Mouse (Mus musculus): ENCODE results near the gene Sh2d3c.

- TF ChIP-seq TCF3 (IDR thresholded peaks at IDR 0.05; ENCODE audit: insufficient read length, low read depth), result no peak
- TF ChIP-seq POLR2A (IDR thresholded peaks at IDR 0.05; ENCODE audit: insufficient read length, low read depth), result no peak
- TF ChIP-seq MYOG (IDR thresholded peaks at IDR 0.05; ENCODE audit: control insufficient read depth in 1 of 3, insufficient read depth in 1 of 3, insufficient read length in 2 of 3, low read depth in 2 of 3), result no peak
- no peak for TF ChIP-seq MYOD1 (IDR thresholded peaks at IDR 0.05; ENCODE audit: control insufficient read depth in 1 of 3, insufficient read length in 2 of 3, low read depth in 2 of 3)
- TF ChIP-seq POLR2AphosphoS2 (IDR thresholded peaks at IDR 0.05; ENCODE audit: insufficient read length, low read depth), result no peak
- TF ChIP-seq MAX (IDR thresholded peaks at IDR 0.05; ENCODE audit: low read depth), result no peak
- no peak for TF ChIP-seq USF1 (IDR thresholded peaks at IDR 0.05; ENCODE audit: low read depth)
- no peak for TF ChIP-seq E2F4 (IDR thresholded peaks at IDR 0.05; ENCODE audit: insufficient read depth)
- no peak for TF ChIP-seq TCF12 (IDR thresholded peaks at IDR 0.05; ENCODE audit: insufficient read depth, poor library complexity, severe bottlenecking)
- no peak for TF ChIP-seq SRF (IDR thresholded peaks at IDR 0.05; ENCODE audit: control insufficient read depth, insufficient read length, low read depth)
Observed at GRCm38 (mm10) chr2:32729547-32729946, 8.7 kb downstream of the Sh2d3c start.

Measured in myocyte (in vitro differentiated cells).